Mouse (Mus musculus): ENCODE results near the gene Scaf1. TPM values are rescaled to one million over a fixed set of nuclear protein-coding genes. Genes with fewer than 3 reads are reported as not detected.
A peak's percentile ranks its signal among the peaks of the same experiment; 100 is the strongest.

The Scaf1 gene
- polyA plus RNA-seq, 1 experiment from 2014 or later: 25.1 TPM

GRCm38 (mm10) chr7:44960512-44960910 is 55.7 kb downstream of the Scaf1 start:
- no peaks in the 10 kb centered on the region for H3K36me3 ChIP-seq
- no peak overlapping the region for H3K4me3 ChIP-seq
- 83% methylated on average over 13 of the region's 13 CpGs for WGBS
- no peak for ATAC-seq (replicated peaks; ENCODE audit: insufficient number of reproducible peaks, insufficient read depth, low FRiP score, low read depth)
- no peak overlapping the region for H3K27ac ChIP-seq
- H3K4me1 ChIP-seq (replicated peaks): no peaks in the 10 kb centered on the region
- no peaks in the 10 kb centered on the region for H3K27me3 ChIP-seq
- H3K9me3 ChIP-seq (replicated peaks): no peaks in the 10 kb centered on the region
- H3K9ac ChIP-seq: no peak overlapping the region
- H3K4me2 ChIP-seq: no peak overlapping the region

DNA sequence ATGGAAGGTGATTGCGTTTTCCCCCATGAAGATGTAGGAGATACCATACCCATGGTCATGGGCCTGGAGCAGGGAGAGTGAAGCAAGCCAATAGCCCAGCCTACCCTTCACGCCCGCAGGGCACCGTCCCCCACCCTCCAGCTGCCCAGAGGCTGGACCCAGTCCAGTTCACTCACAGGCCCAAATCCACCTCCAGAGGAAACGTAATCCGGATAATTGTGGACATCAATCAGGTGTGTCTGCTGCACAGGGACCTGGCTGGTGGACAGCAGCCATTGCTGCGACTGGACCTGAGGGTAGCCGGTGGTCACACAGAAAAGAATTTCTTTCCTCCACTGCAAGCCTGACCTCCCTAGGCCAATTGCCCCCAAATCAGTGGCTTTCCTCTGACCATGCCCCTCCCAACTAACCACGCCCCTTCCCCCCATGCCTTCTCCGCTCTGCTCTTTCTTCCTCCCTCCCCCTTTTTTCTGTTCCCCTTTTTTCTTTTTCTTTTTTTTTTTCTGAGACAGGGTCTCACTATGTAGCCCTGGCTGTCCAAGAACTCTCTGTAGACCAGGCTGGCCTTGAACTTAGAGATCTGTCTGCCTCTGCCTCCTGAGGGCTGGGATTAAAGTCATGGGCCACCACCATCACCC is 56.2 kb downstream of the Scaf1 start:
- no peak overlapping the region for H3K27ac ChIP-seq
- no peak overlapping the region for H3K9ac ChIP-seq
- no peaks in the 10 kb centered on the region for H3K9me3 ChIP-seq (replicated peaks)
- no peak overlapping the region for H3K4me2 ChIP-seq
- no peaks in the 10 kb centered on the region for H3K4me1 ChIP-seq (replicated peaks)
- no peak overlapping the region for H3K4me3 ChIP-seq
- ATAC-seq (replicated peaks; ENCODE audit: insufficient number of reproducible peaks, insufficient read depth, low FRiP score, low read depth): no peak
- WGBS: 76% methylated on average over 10 of the region's 10 CpGs
- H3K27me3 ChIP-seq: no peaks in the 10 kb centered on the region
- no peaks in the 10 kb centered on the region for H3K36me3 ChIP-seq

GRCm38 (mm10) chr7:44959281-44959680 is 56.9 kb downstream of the Scaf1 start:
- H3K27me3 ChIP-seq: no peaks in the 10 kb centered on the region
- no peak overlapping the region for H3K4me2 ChIP-seq
- ATAC-seq (replicated peaks; ENCODE audit: insufficient number of reproducible peaks, insufficient read depth, low FRiP score, low read depth): no peak
- H3K4me3 ChIP-seq: no peak overlapping the region
- no peaks in the 10 kb centered on the region for H3K36me3 ChIP-seq
- H3K27ac ChIP-seq: no peak overlapping the region
- H3K4me1 ChIP-seq (replicated peaks): 0 out of 2 replicates have a peak, but pooled peaks cover under 1% of the 10 kb centered on the region
- no peak overlapping the region for H3K9ac ChIP-seq
- WGBS: 68% methylated on average over 8 of the region's 8 CpGs
- H3K9me3 ChIP-seq (replicated peaks): no peaks in the 10 kb centered on the region

GRCm38 (mm10) chr7:44958208-44958607 is 58.0 kb downstream of the Scaf1 start:
- no peak overlapping the region for H3K27ac ChIP-seq
- 49% methylated on average over 7 of the region's 7 CpGs for WGBS
- ATAC-seq (replicated peaks; ENCODE audit: insufficient number of reproducible peaks, insufficient read depth, low FRiP score, low read depth): no peak
- no peaks in the 10 kb centered on the region for H3K36me3 ChIP-seq
- H3K27me3 ChIP-seq: no peaks in the 10 kb centered on the region
- H3K4me1 ChIP-seq (replicated peaks): peaks cover 2% of the 10 kb centered on the region; the same call in 1 of the 2 replicates
- no peak overlapping the region for H3K4me3 ChIP-seq
- H3K9ac ChIP-seq: no peak overlapping the region
- no peaks in the 10 kb centered on the region for H3K9me3 ChIP-seq (replicated peaks)
- no peak overlapping the region for H3K4me2 ChIP-seq

- Histone ChIP-seq H3K27me3 (no peaks in the 10 kb centered on the region), H3K9ac (no peak overlapping the region), H3K27ac (no peak overlapping the region), H3K4me3 (no peak overlapping the region), H3K4me1 (replicated peaks) (peaks cover 11% of the 10 kb centered on the region), H3K4me2 (no peak overlapping the region), H3K9me3 (replicated peaks) (no peaks in the 10 kb centered on the region), H3K36me3 (no peaks in the 10 kb centered on the region)
- no peak for ATAC-seq (replicated peaks; ENCODE audit: insufficient number of reproducible peaks, insufficient read depth, low FRiP score, low read depth)
- 66% methylated on average over 20 of the region's 20 CpGs for WGBS
Observed at GRCm38 (mm10) chr7:44957183-44957835, 58.9 kb downstream of the Scaf1 start.

DNA sequence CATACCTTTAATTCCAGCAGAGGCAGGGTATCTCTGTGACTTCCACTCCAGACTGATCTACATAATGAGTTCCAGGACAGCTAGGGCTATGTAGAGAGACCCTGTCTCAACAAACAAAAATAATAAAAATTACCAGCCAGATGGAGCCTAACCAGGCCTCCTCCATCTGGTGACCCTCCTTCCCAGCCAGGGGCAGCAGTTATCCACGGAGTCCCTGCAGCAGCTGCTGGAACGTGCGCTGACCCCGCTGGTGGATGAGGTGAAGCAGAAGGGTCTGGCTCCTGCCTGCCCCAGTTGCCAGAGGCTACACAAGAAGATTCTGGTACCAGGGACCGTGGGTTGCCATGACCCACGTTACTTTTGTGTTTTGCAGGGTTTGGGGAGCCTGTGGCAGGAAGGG is 59.9 kb downstream of the Scaf1 start:
- 63% methylated on average over 6 of the region's 6 CpGs for WGBS
- H3K4me2 ChIP-seq: no peak overlapping the region
- H3K4me3 ChIP-seq: no peak overlapping the region
- peaks cover 18% of the 10 kb centered on the region for H3K4me1 ChIP-seq (replicated peaks)
- H3K9ac ChIP-seq: no peak overlapping the region
- H3K27me3 ChIP-seq: peaks cover 6% of the 10 kb centered on the region; the same call in 1 of the 2 replicates
- no peak overlapping the region for H3K27ac ChIP-seq
- H3K36me3 ChIP-seq: no peaks in the 10 kb centered on the region
- no peak for ATAC-seq (replicated peaks; ENCODE audit: insufficient number of reproducible peaks, insufficient read depth, low FRiP score, low read depth)
- no peaks in the 10 kb centered on the region for H3K9me3 ChIP-seq (replicated peaks)

DNA sequence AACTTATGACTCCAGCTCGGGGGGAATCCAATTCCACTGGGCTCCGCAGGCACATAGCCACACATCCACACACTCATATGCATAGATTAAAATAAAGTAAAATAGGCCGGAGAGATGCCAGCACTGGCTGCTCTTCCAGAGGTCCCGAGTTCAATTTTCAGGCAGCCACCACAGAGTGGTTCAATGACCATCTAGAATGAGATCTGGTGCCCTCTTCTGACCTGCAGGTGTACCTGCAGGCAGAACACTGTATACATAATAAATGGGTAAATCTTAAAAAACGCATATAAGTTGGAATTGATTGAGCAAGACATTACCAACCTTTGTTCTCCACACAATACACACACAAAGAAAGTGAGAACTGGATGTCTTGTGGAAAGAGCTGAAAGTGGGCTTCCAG is 60.5 kb downstream of the Scaf1 start:
- Histone ChIP-seq H3K9ac (no peak overlapping the region), H3K9me3 (replicated peaks) (no peaks in the 10 kb centered on the region), H3K36me3 (no peaks in the 10 kb centered on the region), H3K4me3 (no peak overlapping the region), H3K27ac (no peak overlapping the region), H3K4me2 (no peak overlapping the region), H3K27me3 (peaks cover 12% of the 10 kb centered on the region), H3K4me1 (replicated peaks) (peaks cover 18% of the 10 kb centered on the region)
- no peak for ATAC-seq (replicated peaks; ENCODE audit: insufficient number of reproducible peaks, insufficient read depth, low FRiP score, low read depth)
- 50% methylated on average over 5 of the region's 5 CpGs for WGBS

DNA sequence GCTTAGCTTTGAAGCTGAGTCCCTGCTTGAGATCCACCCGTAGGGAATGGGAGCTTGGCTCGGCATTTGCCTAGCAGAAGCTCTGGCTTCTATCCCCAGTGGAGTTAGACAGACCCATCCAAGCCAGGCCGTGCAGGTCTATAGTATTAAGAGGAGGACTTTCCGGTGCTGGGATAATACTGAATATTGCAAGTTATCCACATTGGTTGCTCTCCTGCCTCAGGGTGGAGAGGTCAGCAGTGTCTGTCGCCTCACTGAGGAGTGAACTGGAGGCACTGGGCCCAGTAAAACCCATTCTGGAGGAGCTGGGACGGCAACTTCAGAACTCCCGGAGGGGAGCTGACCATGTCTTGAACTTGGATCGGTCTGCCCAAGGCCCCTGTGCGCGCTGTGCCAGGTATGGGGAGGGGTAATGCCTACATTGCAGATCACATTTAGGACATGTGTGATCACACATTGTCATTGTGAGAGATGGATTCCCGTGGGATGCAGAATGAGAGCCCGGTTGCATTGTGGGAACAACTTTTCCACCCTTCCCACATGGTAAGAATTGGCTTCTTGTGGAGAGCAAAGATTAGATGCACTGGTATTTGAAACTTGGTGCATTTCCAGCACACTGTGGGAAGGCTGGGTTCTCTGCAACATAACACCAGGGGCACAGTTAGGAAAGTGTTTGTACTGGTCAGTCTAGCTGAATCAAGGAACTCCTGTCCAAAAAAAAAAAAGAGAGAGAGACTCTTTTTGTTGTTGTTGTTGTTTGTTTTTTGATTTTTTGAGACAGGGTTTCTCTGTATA is 61.9 kb downstream of the Scaf1 start:
- H3K27ac ChIP-seq: peak overlapping the region; percentile 19; the same call in 1 of the 2 replicates
- 79% methylated on average over 12 of the region's 12 CpGs for WGBS

GRCm38 (mm10) chr7:44953561-44953960 is 62.6 kb downstream of the Scaf1 start:
- Histone ChIP-seq H3K27ac (no peak overlapping the region), H3K4me3 (no peak overlapping the region), H3K9me3 (replicated peaks) (no peaks in the 10 kb centered on the region), H3K36me3 (no peaks in the 10 kb centered on the region), H3K27me3 (peaks cover 29% of the 10 kb centered on the region), H3K9ac (no peak overlapping the region), H3K4me2 (no peak overlapping the region), H3K4me1 (replicated peaks) (peaks cover 18% of the 10 kb centered on the region)
- ATAC-seq (replicated peaks; ENCODE audit: insufficient number of reproducible peaks, insufficient read depth, low FRiP score, low read depth): no peak
- WGBS: 57% methylated on average over 14 of the region's 14 CpGs

More for the DNA sequence above, 61.9 kb downstream of the Scaf1 start:
- H3K27me3 ChIP-seq: peaks cover 25% of the 10 kb centered on the region
- H3K9me3 ChIP-seq (replicated peaks): no peaks in the 10 kb centered on the region
- no peak overlapping the region for H3K4me3 ChIP-seq
- no peak for ATAC-seq (replicated peaks; ENCODE audit: insufficient number of reproducible peaks, insufficient read depth, low FRiP score, low read depth)
- no peak overlapping the region for H3K9ac ChIP-seq
- H3K4me1 ChIP-seq (replicated peaks): peaks cover 18% of the 10 kb centered on the region
- no peak overlapping the region for H3K4me2 ChIP-seq
- no peaks in the 10 kb centered on the region for H3K36me3 ChIP-seq
